Mouse (Mus musculus) G1E-ER4 (cell line): Measurements from ENCODE around the gene Extl2. TPM values are rescaled to one million over a fixed set of nuclear protein-coding genes. Genes with fewer than 3 reads are reported as not detected.

ENCODE experiments used
- GATA1 ChIP-seq: IDR thresholded peaks from one replicate; pipeline ENCODE4 v1.8.0; 2012; ENCODE audit warnings: low read length, inconsistent platforms
- polyA plus RNA-seq: library from polyadenylated mRNA; stranded (reverse); fragments of >175 nt; gene quantifications from 2 replicates; pipeline ENCODE4 v1.2.3, GENCODE M21; 2012

The Extl2 gene
- polyA plus RNA-seq, 1 experiment = 2.9 TPM

- TF ChIP-seq GATA1 = no peak
These were observed 26.1 kb downstream of the Extl2 start for GRCm38 (mm10) chr3:116033218-116033870.

GRCm38 (mm10) chr3:116033871-116034222 is 26.6 kb downstream of the Extl2 start:
- no peak for TF ChIP-seq GATA1

GRCm38 (mm10) chr3:116040776-116041175 is 33.5 kb downstream of the Extl2 start:
- no peak for TF ChIP-seq GATA1

- no peak for TF ChIP-seq GATA1
These were observed 38.7 kb downstream of the Extl2 start for GRCm38 (mm10) chr3:116046000-116046399.

GRCm38 (mm10) chr3:116047034-116047433 is 39.8 kb downstream of the Extl2 start:
- TF ChIP-seq GATA1 = no peak

GRCm38 (mm10) chr3:116057078-116057477 is 49.8 kb downstream of the Extl2 start:
- no peak for TF ChIP-seq GATA1

GRCm38 (mm10) chr3:116060320-116060719 is 53.1 kb downstream of the Extl2 start:
- TF ChIP-seq GATA1 = no peak

- TF ChIP-seq GATA1 = no peak
These were observed 54.9 kb downstream of the Extl2 start for GRCm38 (mm10) chr3:116062141-116062540.

- no peak for TF ChIP-seq GATA1
These were observed 65.3 kb downstream of the Extl2 start for GRCm38 (mm10) chr3:116072584-116072983.

- TF ChIP-seq GATA1 = no peak
These were observed 69.5 kb downstream of the Extl2 start for GRCm38 (mm10) chr3:116076739-116077138.

- no peak for TF ChIP-seq GATA1
These were observed 71.2 kb downstream of the Extl2 start for GRCm38 (mm10) chr3:116078490-116078889.

Other genes with a start within 250 kb of the Extl2 start
- gene Dph5, start 119.6 kb upstream of the Extl2 start, polyA plus RNA-seq = 1.2 TPM in 2 replicates
- 1.4 and 2.0 TPM in 2 replicates for gene Slc30a7, start 56 bp upstream of the Extl2 start, polyA plus RNA-seq
- not detected in 2 replicates for gene Vcam1, start 122.2 kb downstream of the Extl2 start, polyA plus RNA-seq
- gene Gpr88, start 246.0 kb downstream of the Extl2 start, polyA plus RNA-seq = not detected in 2 replicates